Mouse (Mus musculus) frontal cortex, postnatal 25 days (tissue): ENCODE measurements around the gene Ell.

Experiments
- DNase-seq, 2 experiments: peaks; one replicate each; pipeline ENCODE4 v3.0.0; 2022; ENCODE audit warnings: low spot score in 2 of 2

Gene Ell

DNA sequence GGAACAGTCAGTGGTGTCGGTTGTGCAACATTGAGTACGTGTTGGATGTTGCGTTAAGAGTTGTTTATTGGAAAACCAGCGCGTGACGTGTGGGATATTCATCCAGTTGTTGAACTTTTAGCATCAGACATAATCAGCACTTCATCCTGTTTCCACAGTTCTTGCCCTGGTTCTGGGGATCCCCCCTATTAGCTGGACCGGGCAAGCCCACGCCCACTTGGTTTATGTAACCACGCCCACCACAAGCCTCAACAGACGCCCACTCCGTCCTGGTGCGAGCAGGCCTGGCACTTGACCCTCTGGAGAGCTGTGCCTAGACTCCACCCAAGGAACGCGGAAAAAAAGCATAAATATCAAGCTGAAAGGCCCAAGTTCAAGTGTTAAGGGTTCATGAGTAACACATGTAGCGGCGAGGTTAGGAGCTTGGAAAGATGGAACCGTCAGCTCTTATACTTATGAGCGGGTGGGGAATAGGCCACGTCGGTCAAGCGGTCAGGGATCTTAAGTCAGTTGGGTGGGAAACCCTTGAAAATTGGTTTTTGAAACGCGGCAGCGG lies 1.2 kb upstream of the Ell start:
- no peak for DNase-seq

DNA sequence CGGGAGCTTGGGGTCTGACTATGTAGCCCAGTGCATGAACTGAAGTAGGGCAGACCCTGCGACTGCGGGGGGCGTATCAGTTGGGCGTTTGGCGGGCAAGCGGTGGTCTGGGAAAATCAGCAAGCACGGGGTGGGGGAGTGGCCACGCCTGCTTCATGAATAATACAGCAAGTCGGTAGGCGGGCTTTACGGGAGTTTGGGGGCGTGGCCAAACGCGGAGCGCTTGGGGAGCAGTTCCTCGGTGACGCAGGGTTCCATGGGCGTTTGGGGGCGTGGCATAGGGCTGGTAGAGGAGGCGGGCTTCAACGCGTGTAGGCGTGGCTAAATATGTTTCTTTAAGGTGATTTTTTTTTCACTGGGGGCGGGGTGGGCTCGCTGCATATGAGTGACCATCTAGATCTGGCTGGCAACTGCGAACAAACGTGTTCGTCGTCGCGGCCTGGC lies 602 bp upstream of the Ell start:
- DNase-seq: peak; percentile 96 to 99

DNA sequence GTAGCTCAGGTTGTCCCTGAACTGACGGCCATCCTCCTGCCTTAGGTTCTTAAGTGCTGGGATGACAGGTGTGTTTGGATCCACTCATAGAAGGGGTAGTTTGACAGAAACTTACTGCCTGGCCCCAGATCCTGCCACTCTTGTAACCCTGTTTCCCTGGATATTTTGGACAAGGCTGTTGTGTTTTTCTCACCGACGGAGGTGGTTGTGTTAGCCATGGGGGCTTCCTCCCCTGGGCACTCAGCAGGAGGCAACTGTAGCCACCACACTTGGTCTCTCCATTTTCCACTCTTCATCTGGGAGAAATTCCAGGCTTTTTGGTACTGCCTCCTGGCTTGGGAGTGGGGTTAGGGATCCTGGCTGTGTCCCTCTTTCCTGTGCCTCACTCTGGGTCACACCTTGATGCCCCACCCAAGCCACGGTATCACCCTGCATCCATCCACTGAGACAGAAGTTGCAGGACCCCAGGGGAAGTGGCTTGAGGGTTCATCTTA lies 803 bp downstream of the Ell start:
- DNase-seq: no peak

DNA sequence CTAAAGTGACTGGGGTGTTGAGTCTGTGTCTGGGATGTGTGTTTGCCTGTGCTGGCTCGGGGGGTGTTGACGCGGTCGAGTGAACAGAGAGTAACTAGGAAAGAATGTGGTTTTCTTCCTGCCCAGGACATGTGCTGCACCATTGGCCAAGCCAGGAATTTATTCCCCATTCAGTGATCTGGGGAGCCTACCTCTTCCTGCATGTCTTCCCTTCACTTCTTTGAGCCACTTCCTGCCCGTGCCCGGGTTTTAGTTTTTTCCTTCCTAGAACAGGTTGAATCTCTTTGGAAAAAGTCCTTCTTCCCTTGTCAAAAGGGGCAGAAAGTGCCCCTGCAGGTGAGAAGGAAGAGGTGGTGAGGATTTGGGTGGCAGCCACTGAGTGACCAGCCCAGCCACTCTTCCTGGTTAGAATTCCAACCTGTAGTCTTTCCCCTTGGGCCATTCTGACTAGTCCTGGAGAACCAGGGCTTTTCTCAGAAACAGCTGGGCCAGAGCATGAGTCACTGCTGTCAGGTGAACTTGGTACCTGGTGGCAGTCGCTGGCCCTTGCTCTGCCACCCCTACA lies 1.3 kb downstream of the Ell start:
- no peak for DNase-seq

DNA sequence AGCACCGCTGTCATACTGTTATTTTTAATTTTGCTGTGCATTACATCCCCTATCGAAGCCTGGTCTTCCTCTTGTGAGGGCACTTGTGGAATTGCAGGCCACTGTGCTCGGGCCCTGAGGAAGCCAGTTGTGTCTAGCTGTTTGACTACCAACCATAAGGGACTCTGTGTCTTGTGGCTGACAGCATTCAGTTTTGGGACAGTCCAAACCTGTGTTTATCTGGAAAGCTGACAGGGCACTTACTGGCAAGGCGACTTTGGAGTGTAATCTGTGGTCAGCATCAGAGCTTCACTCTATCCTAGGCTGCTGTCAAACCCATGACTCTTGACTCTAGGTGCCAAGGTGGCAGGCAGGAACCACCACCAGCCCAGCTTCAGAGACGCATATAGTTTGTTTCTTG lies 1.8 kb downstream of the Ell start:
- no peak for DNase-seq

DNA sequence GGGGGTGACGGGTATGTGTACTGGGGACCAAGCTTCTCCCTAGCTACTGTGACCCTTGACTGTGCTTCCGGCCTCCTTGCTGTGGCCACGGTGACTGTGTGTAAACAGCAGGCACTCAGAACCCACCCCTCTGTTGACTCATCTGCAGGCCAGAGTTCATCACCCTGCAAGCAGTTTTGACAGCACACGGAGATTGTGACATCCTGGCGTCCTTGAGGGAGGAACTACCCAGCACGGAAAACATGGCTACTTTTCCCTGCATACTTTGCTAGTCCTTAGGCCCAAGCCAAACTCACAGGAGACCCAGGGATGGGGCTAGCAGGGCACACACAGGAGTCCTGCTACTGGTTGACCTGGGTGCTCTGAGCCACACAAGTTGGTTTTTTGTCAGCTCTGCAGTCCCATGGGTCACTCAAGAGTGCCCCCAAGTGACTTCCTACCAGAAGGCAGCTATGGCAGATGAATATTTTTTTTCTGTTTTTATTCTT lies 5.0 kb downstream of the Ell start:
- no peak for DNase-seq

DNA sequence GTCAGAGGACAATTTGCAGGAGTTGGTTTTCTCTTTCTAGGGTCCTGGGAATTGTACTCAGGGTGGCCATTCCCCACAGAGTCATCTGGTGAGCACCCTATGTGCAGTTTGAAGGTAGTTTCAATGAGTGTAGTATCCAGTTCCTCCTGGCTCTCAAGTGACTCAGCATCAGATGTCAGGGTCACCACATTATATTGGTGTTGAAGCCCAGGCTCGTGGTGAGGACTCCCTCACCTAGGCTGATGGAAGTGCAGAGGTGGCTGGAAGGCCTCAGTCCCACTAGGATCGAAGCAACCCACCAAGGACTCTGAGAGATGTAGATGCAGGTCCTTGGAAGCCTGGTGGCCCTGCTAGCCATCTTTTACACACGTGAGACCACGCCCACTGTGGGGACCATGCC lies 7.2 kb downstream of the Ell start:
- DNase-seq: no peak

DNA sequence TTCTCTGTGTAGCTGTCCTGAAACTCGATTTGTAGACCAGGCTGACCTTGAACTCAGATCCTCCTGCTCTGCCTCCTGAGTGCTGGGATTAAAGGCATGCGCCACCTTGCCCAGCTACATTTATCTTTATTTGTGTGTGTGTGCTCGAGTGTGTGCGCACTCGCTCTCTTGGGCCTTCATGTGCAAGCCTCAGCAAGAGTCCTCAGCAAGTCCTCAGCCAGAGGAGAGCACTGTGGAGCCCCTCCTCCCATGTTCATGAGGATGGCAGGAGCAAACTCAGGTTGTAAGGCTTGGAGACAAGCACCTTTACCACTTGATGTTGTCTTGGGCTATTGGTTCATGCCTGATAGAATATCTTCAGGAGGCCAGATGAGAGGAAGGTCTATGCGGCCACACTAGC lies 8.5 kb downstream of the Ell start:
- DNase-seq: no peak

DNA sequence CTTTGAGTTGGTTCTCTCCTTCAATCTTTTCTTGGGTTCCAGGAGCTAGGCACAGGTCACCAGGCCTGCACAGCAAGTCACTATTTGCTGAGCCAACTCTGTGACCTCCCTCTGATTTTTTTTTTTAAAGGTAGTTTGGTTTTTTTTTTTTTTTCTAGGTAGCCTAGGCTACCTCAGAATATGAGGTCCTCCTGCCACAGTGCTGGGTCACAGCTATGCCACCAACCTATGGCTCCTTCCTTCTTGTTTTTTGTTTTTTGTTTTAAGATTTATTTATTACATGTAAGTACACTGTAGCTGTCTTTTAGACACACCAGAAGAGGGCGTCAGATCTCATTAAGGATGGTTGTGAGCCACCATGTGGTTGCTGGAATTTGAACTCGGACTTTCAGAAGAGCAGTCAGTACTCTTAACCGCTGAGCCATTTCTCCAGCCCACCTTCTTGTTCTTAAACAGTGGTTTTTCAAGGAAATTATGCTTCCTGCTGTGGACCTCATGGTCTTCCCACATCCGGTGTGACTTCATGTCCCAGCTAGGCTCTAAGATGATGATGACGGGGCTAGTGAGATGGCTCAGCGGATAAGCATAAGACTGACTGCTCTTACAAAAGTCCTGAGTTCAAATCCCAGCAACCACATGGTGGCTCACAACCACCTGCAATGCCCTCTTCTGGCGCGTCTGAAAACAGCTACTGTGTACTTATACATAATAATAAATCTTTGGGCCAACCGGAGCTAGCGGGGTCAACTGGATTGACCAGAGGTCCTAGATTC lies 10.3 kb downstream of the Ell start:
- DNase-seq: no peak

DNA sequence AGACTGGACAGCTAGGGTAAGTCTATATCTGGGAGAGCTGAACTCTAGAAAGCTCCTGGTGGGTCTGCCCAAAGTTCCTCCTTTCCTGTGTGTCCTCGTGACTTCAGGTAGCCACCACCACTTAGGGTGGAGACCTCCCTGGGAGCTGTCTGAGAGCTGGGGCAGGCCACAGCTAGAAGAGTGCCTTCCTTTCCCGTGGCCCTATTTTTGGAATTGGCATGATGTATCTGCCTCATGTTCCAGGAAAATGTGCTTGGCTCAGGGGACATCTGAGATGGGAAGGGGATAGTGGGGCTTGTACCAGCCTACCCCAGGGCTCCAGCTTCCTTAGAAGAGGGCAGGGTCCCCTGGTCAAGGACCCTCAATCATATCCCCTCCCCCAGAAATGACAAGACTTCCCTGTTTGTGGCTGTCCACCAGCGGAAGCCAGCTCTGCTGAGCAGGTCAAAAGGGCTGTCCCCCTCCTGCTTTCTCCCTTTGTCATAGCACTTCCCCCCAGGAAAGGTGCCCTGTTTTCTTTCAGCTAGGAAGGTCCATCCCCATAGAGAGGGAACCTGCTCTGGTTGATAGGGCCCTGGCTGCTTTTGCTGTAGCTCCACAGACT lies 12.4 kb downstream of the Ell start:
- DNase-seq: no peak

DNA sequence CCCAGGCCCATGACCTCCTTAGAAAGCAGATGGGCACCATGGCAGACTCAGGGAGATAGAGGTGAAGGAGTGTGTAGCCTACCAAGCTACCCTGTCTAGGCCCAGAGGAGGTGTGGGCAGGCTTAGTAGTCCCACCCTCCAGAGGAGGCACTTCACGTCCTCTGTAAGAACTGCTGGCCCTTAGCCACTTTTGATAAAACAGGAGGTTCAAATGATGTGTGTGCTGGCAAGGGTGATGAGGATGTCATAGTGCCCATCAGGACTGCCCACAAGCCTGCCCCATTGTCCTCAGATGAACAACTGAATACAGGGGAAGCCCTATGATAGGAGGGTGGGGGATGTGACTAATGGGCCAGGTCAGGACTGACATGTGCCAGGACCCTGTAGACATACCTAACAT lies 13.6 kb downstream of the Ell start:
- no peak for DNase-seq

DNA sequence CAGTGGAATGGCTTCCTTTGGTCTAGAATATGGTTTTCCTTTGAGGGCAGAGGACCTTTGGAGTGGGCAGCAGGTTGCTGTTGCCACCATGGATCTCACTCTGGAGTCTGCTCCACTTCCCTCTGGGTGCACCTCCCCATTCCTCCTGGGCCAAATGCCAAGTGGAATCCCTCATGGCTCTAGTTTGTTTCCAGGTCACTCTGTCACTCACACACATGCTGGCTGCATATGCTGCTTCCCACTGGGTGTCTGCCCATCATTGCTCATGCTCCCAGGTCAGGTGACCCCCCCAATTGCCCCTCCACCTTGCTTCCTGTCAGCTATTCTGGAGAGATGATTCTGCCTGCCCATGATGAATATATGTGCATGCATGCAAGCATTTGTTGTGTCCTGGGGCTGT lies 14.5 kb downstream of the Ell start:
- DNase-seq: no peak

DNA sequence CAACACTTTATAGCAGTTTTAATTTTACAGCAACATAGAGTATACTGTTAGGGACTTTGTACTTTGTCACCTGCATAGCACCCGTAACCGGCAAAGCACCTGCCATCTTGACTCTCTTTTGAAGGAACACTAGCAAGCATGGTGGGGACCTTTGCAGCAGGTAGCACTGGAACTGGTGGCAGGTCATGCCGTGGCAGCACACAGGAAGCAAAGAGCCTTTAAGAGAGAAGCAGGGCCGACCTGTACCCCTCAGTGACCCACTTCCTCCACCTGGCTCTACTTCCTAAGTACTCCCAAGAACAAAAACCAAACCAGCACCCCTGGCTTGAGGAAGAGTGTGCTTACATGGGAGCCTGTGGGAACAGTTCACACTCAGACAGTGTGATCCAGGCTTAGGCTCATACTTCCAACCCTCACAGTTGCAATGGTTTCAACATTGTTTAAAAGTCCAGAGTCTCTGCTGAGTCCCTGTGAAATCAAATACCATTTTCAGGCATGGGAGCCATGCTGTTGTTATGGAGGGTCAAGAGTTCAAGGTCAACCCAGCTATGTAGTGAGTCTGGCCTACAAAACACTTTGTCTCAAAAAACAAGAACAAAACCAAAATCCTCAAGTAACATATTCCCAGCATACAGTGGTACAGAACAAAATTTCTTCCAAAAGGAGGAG lies 16.0 kb downstream of the Ell start:
- DNase-seq: no peak

DNA sequence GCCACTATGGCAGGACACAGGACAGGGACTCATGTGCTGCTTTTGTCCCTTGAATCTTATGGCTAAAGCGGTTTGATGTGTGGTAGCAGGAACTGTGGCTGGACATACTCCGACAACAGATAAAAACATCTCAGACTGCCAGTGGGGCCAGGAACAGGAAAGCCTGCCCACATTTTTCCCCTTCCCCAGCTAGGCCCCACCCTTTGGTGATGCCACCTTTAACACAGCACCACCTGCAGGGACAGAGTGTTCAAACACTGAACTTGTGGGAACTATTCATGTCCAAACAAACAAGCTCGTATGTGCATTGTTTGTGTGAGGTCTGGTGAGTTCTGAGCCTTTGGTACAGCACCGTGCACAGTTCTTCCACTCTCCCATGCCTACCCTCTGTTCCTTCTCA lies 19.1 kb downstream of the Ell start:
- no peak for DNase-seq

DNA sequence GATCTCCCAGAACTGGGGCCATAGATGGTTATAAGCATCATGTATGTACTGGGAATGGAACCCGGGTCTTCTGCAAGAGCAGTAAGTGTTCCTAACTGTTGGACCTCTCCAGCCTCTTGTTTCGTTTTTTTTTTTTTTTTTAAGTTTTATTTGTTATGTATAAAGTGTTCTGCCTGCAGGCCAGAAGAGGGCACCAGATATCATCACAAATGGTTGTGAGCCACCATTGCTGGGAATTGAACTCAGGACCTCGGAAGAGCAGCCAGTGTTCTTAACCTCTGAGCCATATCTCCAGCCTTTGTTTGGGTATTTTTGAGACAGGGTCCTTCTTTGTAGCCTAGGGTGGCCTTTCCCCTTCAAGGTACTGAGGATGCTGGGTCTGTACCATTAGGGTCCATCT lies 19.7 kb downstream of the Ell start:
- no peak for DNase-seq

DNA sequence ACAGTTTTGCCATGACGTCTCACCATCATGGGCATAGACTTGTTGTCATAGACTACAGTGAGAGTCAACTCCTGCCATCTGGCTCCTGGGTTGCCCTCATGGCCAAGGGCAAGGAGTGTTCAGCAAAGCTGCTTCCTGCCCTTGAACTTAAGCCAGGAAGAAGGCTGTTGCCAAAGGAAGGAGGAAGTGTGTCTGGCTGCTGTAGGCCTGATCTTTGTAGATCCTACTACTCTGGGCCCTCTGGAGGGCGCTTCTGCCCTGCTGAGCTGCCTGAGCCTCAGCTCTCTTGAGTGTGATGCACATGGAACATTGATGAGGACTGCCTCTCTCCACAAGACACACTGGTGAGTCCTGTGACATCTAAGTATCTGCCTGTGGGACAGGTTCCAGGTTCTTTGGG lies 20.8 kb downstream of the Ell start:
- DNase-seq: no peak

DNA sequence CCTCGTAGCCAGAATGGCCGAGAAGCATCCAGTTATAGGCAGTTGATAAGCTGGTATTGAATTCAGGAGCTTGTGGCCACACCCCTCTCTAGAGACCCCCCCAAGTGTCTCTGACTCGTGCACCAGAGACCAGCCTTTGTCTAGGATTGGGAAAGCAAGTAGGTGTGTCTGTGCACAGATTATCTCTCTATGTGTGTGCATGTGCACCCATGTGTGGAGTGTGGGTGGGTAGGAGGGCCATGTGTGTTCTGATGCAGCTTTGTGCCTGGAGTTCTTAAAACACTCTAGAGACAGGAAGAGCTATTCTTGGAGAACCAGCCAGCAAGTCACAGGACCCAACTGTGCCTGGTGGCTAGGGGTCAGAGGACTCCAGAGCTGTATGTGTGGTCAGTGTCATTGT lies 21.3 kb downstream of the Ell start:
- DNase-seq: no peak

DNA sequence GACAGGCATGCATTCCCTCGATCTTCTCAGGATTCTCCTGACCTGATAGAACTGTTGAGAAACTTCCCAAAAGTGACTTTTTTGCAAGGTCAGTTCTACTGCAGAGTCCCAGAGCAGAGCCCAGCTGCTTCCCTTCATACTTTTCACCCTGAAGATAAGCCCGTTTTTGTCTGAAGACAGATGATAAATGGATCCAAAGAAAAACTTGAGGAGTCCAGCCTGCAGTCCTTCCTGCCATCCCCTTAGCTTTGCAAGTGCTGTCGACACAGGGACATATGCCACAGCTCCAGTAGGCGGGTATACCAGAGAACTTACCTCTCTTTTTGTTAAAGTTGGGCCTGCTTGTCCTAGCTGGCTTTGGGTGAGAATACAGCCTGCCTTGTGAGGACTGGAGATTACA lies 22.1 kb downstream of the Ell start:
- DNase-seq: no peak

DNA sequence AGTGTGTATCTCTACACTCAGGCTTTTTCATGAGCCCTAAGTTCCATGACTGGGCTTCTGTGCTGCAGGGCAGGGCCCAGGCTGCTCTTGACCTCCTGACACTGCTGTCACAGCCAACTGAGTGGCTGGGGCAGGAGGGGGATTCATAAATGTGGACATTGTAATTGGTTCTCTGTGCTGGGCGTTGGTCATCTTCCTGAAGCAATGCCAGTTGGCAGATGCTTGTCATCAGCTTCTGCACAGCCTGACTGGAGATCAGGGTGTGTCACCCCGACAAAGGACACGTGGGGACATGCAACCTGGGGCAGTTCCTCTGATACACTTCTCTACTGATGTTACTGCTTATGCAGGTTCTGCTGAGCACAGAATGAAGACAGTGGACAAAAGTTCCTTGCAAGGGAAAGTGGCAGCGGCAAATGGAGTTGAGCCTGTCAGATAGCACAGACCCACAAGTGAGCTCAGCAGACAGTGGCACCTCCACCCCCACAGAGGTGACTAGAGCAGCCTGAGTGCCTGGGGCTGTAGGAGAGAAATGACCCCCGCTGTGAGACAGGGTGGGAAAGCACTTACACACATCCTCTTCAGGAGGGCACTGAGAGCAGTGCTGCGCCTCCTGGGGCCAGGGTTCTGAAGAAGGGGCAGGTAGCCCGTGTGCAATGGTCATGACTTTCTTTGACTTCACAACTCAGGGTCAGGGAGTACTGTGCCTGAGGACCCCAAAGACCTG lies 22.7 kb downstream of the Ell start:
- no peak for DNase-seq

DNA sequence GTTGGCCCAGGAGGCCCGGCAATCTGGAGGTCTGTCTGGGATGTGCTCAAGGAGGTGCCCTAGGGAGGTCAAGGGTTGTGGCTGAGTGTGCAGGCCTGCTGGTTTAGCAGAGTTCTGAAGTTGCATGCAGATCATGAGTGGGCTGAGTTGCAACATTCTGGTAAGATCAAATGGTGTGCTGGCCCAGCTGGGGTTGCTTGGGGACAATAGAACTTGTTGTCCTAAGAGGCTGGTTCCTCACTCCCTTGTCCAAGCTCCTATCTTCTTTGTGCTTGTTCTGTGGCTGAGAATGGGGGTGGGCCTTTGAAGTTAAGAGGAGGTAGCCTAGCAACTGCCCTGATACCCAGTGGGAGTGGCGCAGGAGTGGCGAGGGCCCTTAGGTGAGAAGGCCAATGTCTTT lies 23.5 kb downstream of the Ell start:
- no peak for DNase-seq

DNA sequence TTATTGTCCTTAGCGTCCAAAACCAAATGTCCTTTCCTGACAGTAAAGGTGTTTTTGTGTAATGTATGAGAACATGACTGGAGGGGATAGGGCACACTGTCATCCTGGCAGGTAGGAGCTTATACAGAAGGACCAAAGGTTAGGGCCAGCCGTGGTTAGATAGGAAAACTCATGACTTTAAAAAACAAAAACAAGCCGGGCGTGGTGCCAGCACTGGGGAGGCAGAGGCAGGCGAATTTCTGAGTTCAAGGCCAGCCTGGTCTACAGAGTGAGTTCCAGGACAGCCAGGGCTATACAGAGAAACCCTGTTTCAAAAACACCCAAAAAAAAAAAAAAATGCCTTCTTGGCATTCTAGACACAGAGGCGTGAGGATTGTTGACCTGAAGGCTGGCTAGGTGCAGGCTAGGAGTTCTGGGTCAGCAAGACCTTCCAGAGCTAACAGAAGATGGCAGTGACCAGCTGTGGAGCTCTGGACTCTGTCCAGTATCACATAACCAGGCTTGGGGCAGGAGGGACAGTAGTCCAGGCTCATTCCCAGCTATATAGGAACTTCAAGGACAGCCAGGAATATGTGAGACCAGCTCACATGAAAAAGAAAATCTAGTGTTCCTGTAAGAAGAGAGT lies 24.6 kb downstream of the Ell start:
- no peak for DNase-seq
